24 mouse cellular contexts compared by ENCODE assay signal in genomic region chr10:20963759-20964158, GRCm38 (mm10). TPM values are rescaled to one million over a fixed set of nuclear protein-coding genes. Genes with fewer than 3 reads are reported as not detected.
DNase-seq lines count a peak whose midpoint lies in the region; ATAC-seq and TF ChIP-seq lines count a peak whose summit lies in the region.
"Had no signal": no experiment of that assay in that cellular context is flagged by ENCODE, and none has a peak within 500 bp of the region (broad histone marks: within the 10 kb centered on the region; RNA-seq: fewer than 3 reads in every experiment).

No protein-coding gene starts in this region.

- TF ChIP-seq CTCF in layer of hippocampus, adult 2 months (conservative IDR thresholded peaks at IDR 0.05): peak; percentile 43
- 0 out of 2 replicates have a peak, but pooled peaks have one; percentile 3 for TF ChIP-seq CTCF in cortical plate, adult 2 months (IDR thresholded peaks at IDR 0.05; ENCODE audit: extremely low read depth, insufficient read depth, low read length)
- TF ChIP-seq CTCF in stomach, postnatal 0 days (IDR thresholded peaks at IDR 0.05; ENCODE audit: low read depth): no peak; the same call in 1 of the 2 replicates

- H3K4me3 ChIP-seq in layer of hippocampus, adult 2 months: no peak overlapping the region
- no peak overlapping the region for H3K4me3 ChIP-seq in cortical plate, adult 2 months (ENCODE audit: insufficient read depth, low read length)
- H3K4me3 ChIP-seq in stomach, postnatal 0 days (ENCODE audit: low read depth, low read length): no peak overlapping the region
- H3K4me3 ChIP-seq: forebrain, embryonic 10.5 days; hindbrain, embryonic 12.5 days; midbrain, embryonic 15.5 days; myocyte; neural tube, embryonic 13.5 days had no signal

- no peaks in the 10 kb centered on the region for H3K4me1 ChIP-seq in cortical plate, adult 2 months (ENCODE audit: control insufficient read depth, insufficient read depth, low read length)
- H3K4me1 ChIP-seq in stomach, postnatal 0 days (replicated peaks; ENCODE audit: control insufficient read depth, insufficient read depth): no peaks in the 10 kb centered on the region
- H3K4me1 ChIP-seq: forebrain, embryonic 10.5 days; hindbrain, embryonic 12.5 days; midbrain, embryonic 15.5 days; neural tube, embryonic 13.5 days had no signal

- no peak for DNase-seq in layer of hippocampus, adult 2 months (ENCODE audit: low spot score in 2 of 2)
- no peak for DNase-seq in layer of hippocampus, adult 9-10 months (ENCODE audit: low spot score)
- DNase-seq in A20 (ENCODE audit: low read depth, low spot score): peak; percentile 41
- peak; percentile 59 for DNase-seq in ES-CJ7 (ENCODE audit: low read depth, low spot score)
- DNase-seq in cerebellum, postnatal 14 days: no peak
- no peak for DNase-seq in stomach, postnatal 0 days (ENCODE audit: low spot score)
- DNase-seq: adrenal gland, postnatal 25 days; cerebellum, adult 9-10 months; gastrocnemius, postnatal 25 days; heart, adult 18-20 months; kidney, postnatal 4 days; retina, postnatal 1 day; right cerebral cortex, postnatal 25 days; spleen, adult 18-20 months; thymus, postnatal 25 days had no signal

- H3K36me3 ChIP-seq in stomach, postnatal 0 days (ENCODE audit: control insufficient read depth, insufficient read depth, low read length): no peaks in the 10 kb centered on the region

- no peak overlapping the region for H3K9ac ChIP-seq in stomach, postnatal 0 days (ENCODE audit: low read length)
- H3K9ac ChIP-seq: hindbrain, embryonic 12.5 days; midbrain, embryonic 15.5 days; neural tube, embryonic 13.5 days had no signal

- no peak overlapping the region for H3K4me2 ChIP-seq in stomach, postnatal 0 days (replicated peaks; ENCODE audit: low read depth)
- H3K4me2 ChIP-seq: hindbrain, embryonic 12.5 days; midbrain, embryonic 15.5 days; neural tube, embryonic 13.5 days had no signal

- no peak for ATAC-seq in stomach, postnatal 0 days (ENCODE audit: low FRiP score, low TSS enrichment)
- ATAC-seq: forebrain, embryonic 16.5 days; lung, postnatal 0 days; midbrain, embryonic 15.5 days had no signal

- H3K27ac ChIP-seq in layer of hippocampus, adult 2 months: no peak overlapping the region
- H3K27ac ChIP-seq in cortical plate, adult 2 months (ENCODE audit: insufficient read depth, low read length): no peak overlapping the region
- H3K27ac ChIP-seq in stomach, postnatal 0 days (replicated peaks): no peak overlapping the region
- H3K27ac ChIP-seq: forebrain, embryonic 10.5 days; hindbrain, embryonic 12.5 days; macrophage; midbrain, embryonic 15.5 days; neural tube, embryonic 13.5 days had no signal

- no peaks in the 10 kb centered on the region for H3K9me3 ChIP-seq in stomach, postnatal 0 days (ENCODE audit: control insufficient read depth, low read length)
- H3K9me3 ChIP-seq: hindbrain, embryonic 12.5 days; midbrain, embryonic 15.5 days; neural tube, embryonic 13.5 days had no signal

- 94% methylated on average over 9 of the region's 9 CpGs for WGBS in stomach, postnatal 0 days

- no peak for TF ChIP-seq EP300 in stomach, postnatal 0 days (optimal IDR thresholded peaks at IDR 0.05)

- H3K27me3 ChIP-seq in stomach, postnatal 0 days (ENCODE audit: control insufficient read depth, insufficient read depth, low read length): no peaks in the 10 kb centered on the region
- H3K27me3 ChIP-seq: hindbrain, embryonic 12.5 days; midbrain, embryonic 15.5 days; neural tube, embryonic 13.5 days had no signal

- TF ChIP-seq POLR2A in cortical plate, adult 2 months (IDR thresholded peaks at IDR 0.05; ENCODE audit: extremely low read depth, insufficient read depth, low read length): no peak

RNA-seq across cellular contexts. Expression of gene Ahi1, which starts 11.4 kb away (rescaled TPM):
- 100 to 1,000 TPM; 230 to 241 TPM for total RNA-seq in layer of hippocampus, adult 2 months (2021)
- polyA plus RNA-seq in cortical plate, adult 2 months (2012; rRNA removed): 211 and 247 TPM in 2 replicates
- polyA plus RNA-seq in stomach, postnatal 0 days (2015; fragmentation: Nextera tagmentation; extraction: Ambion mirVana): 4.2 and 4.5 TPM in 2 replicates

Comparison
In these comparisons a context has a peak if more than half of its experiments do, and no peak if none do; other contexts are left out.
1. DNase-seq: peak in A20 (single experiment) and ES-CJ7 (single experiment); none in layer of hippocampus, adult 2 months (0 of 2), layer of hippocampus, adult 9-10 months (single experiment), cerebellum, postnatal 14 days (0 of 2) and stomach, postnatal 0 days (single experiment).
2. RNA of gene Ahi1, which starts 11.4 kb away (polyA plus RNA-seq): 211 to 247 TPM in cortical plate, adult 2 months; 4.2 to 4.5 TPM in stomach, postnatal 0 days; every median in the first group is over 10 times any median in the second.